Mouse (Mus musculus): ENCODE data around the gene Sox5. TPM values are rescaled to one million over a fixed set of nuclear protein-coding genes. Genes with fewer than 3 reads are reported as not detected.

The Sox5 gene
- total RNA-seq, 4 experiments from 2014 or later, result 11.7 to 35.6 (median 21.6) TPM

DNA sequence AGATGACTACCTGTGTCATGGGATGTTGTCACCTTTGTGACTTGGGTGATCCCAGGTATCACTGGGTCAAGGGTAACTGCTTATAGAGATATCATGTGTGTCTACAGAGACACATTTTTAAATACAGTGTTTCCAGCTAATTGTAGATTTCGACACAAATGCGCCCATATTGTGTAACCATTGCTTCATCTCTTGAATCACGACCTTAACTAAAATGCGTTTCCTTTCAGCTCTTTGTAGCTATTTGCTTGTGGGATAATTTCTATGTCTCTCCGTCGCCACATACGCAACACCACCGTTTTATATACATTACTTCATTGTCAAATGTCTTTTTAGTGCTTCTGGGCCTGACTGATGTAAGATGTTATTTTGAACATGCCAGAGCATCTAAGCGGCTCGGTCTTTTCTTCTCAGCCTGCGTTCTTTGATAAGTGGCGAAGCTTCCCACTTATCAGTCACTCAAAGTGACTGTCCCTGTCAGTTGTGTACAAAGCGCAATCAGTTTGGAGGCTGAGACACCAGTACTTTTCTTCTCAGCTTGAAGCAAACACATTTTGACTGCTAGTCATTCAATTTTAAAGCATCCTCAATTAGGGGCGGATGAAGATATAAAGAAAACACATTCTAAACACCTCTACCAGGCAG lies 769.8 kb downstream of the Sox5 start:
- no peak for DNase-seq

DNA sequence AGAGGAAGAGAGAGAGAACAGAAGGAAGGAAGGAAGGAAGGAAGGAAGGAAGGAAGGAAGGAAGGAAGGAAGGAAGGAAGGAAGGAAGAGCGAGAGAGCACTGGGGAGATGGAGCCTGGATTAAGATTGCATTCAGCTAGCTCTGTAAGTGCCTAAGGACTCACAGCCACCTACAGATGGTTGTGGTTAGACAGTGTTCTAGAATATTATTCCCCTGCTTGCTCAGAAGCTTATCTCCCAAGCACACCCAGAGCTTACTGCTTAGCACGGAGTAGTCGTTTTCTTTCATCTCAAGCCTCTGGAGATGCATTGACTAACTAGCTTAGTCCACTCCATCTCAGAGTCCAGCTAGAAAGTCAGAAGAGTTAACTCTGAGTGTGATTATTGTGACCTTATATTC lies 770.8 kb downstream of the Sox5 start:
- DNase-seq, result no peak

DNA sequence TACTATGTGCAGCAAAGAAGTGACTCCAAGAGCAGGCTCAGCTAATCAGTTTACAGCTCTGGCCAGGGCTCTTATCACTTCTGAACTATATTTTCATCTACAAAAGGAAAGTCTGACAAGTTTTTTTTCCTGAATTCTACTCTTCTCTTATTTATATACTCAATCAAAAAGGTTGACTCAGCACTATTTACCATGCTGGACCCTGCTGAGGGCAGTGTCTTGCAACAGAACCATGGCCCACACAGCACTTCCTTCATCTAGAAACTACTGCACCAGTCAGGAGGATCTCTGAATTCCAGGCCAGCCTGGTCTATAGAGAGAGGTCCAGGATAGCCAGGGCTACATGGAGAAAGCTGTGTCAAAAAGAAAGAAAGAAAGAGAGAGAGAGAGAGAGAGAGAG lies 771.5 kb downstream of the Sox5 start:
- no peak for DNase-seq

DNA sequence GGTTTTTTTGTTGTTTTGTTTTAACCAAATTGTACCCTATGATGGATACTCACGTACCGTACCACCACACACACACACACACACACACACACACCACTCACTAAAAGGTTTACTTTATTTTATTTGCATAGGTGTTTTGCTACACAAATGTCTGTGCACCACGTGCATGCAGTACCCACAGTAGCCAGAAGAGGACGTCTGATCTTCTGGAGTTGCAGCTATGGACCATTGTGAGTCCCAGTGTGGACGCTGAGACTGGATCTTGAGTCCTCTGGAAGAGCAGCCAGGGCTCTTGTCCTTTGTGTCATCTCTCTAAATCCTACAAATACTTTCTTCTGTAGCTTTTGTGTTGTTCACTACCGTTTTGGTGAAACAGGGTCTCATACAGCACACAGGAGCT lies 776.6 kb downstream of the Sox5 start:
- DNase-seq, result no peak

DNA sequence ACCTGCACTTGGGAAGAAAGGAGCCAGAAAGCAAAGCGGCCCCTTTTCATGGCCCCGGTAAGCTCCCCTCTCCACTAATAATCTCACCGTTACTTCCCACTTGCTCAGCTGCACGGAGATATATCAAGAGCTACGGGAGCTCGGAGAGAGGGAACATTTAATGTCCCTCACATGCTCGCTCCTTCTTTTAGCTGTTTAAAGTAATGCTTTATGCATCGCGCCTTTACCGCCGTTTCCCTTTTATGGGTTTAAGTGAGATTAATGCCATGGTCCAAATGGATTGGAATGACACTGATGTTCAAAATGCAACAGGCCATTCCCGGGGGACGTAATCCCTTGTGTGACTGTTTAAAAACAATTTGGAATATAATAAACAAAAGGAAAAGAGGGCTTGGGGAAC lies 783.6 kb downstream of the Sox5 start:
- no peak for DNase-seq

DNA sequence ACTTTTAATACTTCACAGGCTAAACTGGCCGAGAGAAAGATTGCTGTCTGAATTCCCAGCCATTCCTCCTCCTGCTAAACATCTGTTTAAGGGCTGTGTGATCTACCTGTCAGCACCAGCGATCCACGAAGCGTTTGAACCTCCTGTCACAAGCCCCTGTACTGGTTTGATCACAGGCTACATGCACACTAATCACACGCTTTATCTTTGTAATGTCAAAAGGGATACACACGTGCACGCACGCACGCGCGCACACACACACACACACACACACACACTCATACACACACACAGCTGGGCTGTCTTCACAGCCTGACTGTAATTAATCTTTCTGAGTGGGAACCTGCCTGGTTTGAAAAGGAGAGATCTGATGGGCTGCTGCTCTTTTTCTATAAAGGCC lies 784.2 kb downstream of the Sox5 start:
- DNase-seq, result no peak

DNA sequence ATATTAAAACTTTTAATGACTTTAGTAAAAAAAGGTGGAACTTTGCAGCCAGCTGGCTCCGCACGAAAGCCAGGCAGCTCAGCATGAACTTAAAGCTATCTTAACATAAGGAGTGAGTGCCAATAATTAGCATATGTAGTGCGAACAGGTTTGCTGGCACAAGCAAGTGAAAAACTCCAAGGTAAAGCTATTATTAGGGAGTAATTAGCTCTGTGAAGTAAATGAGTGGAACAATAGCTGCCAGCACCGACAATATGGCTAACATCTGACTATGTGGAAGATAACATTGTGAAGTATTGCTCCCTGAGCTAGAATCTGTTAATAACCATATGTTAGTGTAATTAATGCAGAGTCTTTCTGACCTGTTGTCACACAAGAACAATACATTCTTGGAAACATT lies 786.7 kb downstream of the Sox5 start:
- no peak for DNase-seq

DNA sequence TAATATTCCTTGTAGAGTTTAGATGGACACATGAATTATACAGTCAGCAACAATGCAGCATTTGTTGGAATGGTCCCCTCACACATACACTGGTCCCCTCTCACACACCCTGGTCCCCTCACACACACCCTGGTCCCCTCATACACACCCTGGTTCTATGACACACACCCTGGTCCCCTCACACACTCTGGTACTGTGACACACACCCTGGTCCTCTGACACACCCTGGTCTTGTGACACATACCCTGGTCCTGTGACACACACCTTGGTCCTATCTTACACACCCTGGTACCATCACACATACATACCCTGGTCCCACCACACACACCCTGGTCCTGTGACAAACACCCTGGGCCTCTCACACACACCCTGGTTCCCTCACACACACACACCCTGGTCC lies 794.2 kb downstream of the Sox5 start:
- DNase-seq, result no peak

DNA sequence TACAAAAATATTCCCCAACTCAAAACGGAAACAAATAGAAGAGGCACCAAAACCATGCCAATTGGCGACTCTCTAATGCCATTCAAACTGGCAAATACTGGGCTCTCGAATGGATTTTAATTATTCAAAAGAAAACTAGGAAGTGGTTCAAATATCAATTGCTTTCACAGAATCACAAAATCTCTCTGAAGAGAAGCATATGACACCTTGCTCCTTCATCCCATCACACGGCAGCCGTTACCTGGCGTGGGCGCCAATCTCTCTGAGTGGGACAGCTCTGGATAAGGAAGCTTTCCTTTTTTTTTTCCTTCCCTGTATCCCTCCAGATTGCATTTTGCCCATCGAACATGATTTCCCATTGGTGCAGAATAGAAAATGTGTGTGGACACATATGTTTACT lies 801.6 kb downstream of the Sox5 start:
- DNase-seq, result no peak

DNA sequence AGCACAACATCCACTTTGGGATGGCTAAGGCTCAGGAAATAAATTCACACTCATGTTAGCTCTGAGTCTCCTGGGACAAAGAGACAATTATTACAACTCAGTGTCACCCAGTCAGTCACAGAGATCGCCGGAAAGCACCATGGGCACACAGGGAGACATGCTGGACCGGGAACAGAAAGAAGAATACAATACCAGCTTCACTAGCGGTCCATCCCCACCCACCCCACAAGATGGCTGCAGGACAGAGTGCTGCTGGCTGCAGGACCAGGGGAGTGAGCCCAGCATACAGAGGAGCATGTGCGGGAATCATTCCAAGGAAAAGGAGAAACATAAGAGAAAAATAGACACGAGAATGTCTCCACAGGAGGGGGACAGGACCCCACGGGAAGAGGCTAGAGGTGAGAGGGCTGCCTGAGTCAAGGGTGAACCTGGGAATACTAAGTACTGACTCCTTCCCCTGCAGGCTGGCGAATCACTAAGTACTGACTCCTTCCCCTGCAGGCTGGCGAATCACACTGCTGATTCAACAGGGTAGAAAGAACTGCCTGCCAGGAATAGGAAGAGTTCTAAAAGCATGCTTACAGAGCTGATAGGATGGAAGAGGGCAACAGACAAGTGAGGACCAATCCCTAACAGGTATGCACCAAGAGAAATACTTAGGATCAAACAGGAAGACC lies 813.9 kb downstream of the Sox5 start:
- no peak for DNase-seq

DNA sequence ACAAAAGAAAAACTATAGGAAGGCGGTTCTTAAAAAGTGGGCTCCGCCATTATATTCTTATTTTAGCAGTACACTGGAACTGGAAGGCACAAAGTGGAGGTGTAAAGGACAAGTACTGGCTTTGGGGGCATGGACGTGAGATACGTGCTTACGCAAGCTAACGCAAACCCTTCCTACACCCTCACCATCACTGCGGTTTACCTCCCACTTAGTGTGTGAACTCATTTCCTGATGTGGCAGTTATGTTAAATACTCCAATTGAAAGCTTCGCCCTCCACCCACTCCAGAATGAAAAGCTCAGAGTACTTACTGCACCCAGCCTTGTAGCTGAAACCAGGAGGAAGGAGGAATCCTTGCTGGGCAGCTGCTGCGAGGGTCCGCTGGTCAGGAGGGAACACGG lies 821.3 kb downstream of the Sox5 start:
- DNase-seq, result no peak

DNA sequence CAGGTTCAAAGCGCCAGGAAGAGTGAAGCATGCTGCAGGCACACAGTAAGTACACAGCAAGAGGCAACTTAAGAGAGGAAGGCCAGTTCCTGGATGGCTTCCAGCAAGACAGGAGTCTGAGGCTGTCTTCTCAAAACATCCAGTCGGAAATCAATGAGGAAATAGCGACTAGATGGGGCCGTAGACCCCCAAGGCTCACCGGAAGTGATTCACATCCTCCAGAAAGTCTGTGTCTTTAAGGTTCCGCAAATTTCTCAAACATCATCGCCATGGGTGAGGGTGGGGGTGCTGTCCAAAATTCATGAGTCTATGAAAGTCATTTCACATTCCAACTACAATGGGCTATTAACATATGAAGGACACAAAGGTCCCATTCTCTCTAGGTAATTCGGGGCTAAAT lies 821.7 kb downstream of the Sox5 start:
- no peak for DNase-seq

DNA sequence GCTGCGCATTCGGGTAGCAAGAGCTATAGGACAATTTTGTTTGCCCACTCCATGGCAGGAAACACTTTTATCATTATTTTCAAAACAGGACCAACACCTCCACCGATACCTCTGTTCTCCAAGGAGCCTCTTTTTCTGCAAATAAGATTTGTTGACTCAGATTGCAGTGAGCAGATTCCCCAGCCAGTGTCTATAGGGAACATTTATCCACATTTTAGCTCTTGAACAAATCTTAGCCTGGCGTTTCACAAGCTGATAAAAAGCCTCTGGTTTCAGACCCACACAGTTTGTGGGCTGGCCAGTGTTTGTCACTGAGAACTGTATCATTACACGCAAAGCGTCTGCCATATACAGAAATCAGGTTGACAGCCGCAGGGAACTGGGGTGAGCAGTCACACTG lies 823.4 kb downstream of the Sox5 start:
- DNase-seq, result no peak

DNA sequence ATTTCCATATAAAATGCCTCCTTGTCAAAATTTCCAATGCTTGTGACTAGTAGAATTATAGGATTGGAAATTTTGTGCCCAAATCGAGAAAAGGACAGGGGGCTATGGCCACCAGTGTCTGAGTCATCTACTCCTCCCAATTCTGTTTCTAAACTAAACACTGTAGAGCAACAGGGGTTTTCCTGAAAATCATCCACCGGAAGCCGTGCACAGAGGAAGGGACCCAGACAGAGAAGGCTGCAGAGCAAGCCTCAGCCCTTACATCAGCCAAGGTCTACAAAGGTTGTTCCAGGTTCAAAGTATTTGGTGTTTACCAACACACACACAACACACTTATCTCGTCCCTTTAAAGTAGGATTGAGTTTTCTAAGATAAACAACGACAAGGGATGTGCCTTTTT lies 824.7 kb downstream of the Sox5 start:
- DNase-seq, result no peak

DNA sequence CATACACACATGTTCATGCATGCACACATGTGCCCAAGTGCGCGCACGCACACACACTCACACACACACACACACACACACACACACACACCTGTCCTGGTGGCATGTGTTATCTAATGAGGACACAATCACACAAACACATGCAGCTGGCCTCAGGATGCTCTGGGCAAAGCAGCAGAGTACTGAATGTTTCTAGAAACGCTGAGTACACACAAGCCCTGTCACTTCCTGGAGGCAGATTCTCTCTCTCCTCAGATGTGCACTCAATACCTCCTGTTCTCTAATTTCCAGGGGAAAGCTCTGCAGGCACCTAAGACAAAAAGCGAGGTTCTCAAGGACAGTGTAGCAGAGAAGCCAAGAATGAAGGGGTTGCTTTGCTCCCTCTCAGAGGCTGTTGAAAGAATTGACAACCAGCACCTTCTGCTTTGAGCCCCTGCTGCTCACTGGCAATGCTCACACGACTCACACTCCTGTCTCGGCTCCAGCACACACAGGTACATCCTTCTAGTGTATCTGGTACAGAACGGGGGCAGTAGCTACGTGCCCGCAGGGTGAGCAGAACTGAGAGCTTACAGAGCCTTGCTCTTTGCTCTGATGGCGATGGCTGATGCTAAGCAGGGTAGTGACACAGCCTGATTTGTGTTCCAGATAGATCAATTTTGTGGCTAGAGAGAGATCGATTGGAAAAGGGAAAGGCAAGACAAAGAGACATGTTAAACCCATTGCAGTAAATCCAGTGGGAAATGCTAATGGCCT lies 833.0 kb downstream of the Sox5 start:
- DNase-seq, result no peak

DNA sequence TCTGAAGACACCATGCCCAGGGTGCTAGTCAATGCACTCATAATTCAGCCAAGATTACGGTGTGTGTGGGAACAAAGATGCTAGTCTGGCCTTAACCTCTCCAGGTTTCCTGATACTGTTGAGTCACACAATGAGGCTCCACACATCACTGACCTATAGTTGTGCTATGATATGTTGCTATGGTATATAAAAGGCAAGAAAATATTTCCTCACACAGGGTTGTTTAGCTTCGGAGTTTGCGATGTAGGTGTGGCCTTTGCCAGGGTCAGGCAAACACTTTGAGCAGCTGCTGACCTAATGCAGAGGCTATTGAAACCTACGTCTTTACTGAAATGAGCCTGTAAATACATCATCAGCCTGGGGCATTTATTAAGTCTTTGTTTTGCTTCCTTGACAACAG lies 833.7 kb downstream of the Sox5 start:
- DNase-seq, result no peak

DNA sequence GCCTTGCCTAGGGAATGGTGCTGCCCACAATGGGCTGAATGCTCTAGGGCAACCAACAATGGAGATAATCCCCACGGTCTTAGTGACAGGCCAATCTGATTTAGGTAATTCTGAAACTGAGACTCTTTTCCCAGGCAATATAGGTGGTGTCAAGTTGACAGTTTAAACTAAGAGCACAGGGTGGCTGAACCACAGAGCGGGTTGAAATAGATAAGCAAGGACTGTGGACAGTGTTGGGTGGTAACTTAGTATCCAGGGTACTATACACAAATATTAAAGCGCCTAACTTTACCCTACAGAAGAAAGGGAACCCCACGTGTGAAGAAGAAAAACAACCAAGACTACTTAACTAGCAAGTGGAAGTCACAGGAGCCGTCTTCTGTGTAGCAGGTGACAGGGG lies 838.7 kb downstream of the Sox5 start:
- DNase-seq, result no peak

DNA sequence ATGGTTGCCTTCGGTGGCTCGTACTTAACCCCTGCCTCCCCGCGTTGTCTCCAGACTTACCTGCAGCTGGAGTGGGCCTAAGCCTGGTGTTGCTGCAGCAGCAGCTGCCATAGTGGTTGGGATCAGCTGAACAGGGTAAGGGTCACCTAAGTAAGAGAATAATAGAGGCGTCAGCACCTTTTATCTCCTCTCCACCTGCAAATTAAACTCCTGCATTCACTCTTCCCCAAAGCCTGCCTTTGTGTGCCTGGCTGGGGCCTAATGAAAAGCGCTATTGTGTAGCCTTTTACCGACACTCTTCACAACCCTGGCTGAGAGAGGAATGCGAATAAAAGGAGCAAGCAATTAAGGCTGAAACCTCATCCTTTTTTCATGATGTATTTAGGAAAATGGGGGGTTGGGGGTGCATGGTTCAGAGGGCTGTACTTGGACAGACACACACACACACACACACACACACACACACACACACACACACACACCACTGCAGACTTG lies 840.4 kb downstream of the Sox5 start:
- DNase-seq, result no peak

DNA sequence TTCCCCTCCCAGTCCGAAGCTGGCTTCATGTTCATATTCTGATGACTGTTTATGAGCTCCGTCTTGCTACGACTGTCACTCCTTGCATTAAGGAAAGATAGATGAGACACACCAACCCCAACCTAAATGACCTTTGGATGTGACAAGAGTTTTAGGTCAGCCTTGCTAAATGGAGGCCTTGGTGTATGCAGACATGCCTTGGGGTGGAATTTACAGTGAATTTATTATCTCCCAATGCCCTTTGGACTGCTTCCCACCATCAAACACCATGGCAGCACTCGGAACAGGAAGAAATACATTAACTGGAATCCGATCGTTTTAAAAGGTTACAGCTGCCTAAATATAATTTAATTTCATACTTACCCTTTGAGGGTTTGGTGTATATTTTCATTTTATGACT lies 858.6 kb downstream of the Sox5 start:
- DNase-seq, result no peak

DNA sequence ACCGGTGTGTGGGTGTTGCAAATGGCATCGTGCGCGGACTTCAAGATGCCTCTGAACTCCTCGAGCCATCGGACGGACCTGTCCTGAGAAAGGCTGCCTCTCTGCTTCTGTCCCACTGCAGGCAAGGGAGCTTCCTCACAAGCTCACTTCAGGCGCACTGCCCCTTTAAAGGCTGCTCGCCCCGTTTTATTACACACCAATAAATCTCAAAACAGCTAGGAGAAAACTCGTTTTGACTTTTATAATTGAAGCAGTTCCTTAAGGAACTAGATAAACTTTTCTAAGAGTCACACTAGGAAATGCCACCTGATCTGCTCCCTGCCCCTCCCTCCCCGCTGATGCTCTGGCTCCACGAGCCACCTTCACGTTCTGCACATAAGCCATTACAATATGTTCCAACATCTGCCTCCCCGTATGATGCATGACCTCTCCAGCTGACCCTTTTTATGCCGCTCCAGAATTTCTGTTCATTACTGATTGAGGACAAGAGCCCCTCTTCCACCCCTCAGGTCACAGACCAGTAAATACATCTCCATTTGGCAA lies 863.3 kb downstream of the Sox5 start:
- DNase-seq, result no peak

DNA sequence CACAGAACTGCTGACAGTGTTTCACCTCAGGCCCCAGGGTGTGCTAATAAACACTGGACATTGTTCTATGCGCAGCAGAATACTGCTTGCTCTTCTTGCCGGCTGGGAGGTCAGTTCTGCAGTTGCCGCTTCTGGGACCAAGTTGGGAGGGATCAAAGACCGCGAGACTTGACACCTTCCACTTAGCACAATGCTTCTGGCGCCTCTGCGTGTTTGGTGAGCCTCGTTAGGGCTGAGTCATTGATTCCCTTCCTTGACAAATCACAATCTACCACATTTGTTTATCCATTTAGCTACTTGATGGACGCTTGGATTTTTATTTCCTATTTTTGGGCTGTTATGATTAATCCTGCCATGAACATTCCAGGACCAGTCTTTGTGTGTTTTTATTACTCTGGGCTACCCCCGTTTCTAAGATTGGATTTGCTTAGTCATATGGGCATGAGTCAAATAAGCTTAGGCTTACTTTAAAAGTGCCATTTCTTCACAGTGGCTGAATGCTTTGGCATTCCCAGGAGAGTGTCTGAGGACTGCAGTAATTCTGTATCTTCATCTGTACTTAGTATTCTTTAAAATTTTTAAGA lies 865.5 kb downstream of the Sox5 start:
- no peak for DNase-seq

DNA sequence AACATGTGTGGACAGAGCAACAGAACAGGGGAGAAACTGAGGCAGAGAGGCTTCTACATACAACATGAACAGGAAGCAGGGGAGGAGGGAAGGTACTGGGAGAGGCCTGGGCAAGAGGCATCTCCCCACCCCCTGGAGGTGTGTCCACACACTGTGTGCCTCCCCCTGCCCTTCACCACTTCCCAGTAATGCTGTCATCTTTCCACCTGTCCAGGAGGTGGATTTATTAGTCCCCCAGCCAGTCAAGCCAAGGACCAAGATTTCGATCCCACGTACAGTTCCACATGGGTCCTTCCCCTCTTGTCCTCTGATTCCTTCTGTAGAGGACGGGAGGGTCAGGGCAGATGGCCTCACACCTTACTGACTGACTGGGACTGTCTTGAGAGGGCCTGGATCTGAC lies 866.1 kb downstream of the Sox5 start:
- DNase-seq, result no peak

DNA sequence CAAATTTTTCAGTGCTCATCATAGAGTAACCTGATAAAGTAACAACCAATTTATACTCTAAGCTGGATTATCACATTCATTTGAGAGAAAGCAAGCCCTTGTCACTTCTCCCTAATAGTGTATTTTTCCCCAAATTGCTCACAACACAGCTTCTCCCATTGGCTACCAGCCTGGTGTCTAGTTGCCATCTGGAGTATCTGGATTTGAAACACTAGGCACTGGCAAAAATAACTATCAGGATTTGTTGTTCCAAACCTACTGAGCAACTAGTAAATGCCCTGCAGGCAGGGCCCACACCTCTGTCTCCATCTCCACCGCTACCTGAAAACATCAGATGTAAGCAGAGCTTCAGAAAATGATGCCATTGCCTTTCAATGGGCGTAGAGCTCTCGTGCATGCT lies 869.5 kb downstream of the Sox5 start:
- DNase-seq, result no peak
